Mouse (Mus musculus): ENCODE data around the gene Chchd6.

The Chchd6 gene

GRCm38 (mm10) chr6:89392213-89392612 is 203.2 kb downstream of the Chchd6 start:
- no peak for TF ChIP-seq GATA4 (IDR thresholded peaks at IDR 0.05; ENCODE audit: insufficient replicate concordance, low read length)

GRCm38 (mm10) chr6:89389771-89390170 is 205.7 kb downstream of the Chchd6 start:
- TF ChIP-seq GATA4 (IDR thresholded peaks at IDR 0.05; ENCODE audit: insufficient replicate concordance, low read length) = no peak

DNA sequence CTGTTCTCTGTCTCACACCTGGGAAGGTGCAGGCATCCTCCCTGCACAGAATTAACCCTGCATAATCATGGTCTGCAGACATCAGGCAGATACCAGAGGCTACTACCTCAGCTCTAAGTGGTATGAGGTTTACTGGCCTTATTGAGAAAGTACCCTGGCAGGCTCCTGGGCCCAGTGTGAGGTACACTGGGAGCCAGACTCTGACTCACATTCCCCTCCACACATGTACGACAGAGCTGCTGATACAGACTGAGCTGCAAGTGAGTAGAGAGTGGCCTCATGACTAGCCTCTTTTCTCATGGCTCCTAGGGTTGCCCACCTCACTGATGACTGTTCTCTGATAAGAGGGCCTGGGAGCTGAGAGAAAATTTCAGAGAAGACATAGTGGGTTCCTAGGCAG is 208.5 kb downstream of the Chchd6 start:
- no peak for TF ChIP-seq GATA4 (IDR thresholded peaks at IDR 0.05; ENCODE audit: insufficient replicate concordance, low read length)

DNA sequence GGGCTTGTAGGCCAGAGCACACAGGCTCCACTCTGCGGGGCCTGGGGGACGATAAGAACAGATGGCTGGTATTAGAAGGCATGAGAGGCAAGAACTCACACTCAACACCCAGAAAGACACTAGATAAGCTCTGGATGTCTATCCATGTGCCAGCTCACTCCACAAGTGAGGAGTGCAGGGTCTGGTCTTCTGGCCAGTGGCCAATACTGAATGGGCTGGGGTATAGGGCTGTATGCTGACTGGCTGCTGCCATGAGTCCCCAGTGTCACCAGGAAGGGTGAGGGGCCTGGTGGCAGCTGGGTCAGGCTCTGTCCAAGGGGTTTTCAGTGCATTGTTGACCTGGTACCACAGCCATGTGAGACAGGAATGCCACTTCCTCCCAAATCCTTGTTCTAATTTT is 210.8 kb downstream of the Chchd6 start:
- TF ChIP-seq GATA4 (IDR thresholded peaks at IDR 0.05; ENCODE audit: insufficient replicate concordance, low read length) = no peak

DNA sequence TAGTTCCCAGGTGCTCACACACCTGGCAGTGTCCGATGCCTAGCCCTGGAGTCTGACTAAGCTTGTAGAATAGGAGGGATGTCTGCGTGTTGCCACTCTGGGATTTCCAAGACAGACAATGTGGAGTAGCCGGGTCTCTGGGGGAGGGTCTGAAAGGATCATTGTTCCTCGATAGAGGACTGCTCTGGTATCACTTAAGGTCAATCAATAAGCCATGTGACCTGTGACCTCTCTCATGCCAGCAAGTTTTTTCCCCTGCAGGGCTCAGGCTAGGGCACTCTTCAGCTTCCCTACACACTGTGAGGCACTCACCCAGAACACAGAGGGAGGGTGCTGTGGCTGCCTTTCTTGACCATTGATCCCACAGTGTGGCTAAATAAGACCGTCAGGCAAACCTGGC is 213.6 kb downstream of the Chchd6 start:
- TF ChIP-seq GATA4 (IDR thresholded peaks at IDR 0.05; ENCODE audit: insufficient replicate concordance, low read length) = no peak

- TF ChIP-seq GATA4 (IDR thresholded peaks at IDR 0.05; ENCODE audit: insufficient replicate concordance, low read length) = no peak
Measured at GRCm38 (mm10) chr6:89381172-89381571, 214.3 kb downstream of the Chchd6 start.

DNA sequence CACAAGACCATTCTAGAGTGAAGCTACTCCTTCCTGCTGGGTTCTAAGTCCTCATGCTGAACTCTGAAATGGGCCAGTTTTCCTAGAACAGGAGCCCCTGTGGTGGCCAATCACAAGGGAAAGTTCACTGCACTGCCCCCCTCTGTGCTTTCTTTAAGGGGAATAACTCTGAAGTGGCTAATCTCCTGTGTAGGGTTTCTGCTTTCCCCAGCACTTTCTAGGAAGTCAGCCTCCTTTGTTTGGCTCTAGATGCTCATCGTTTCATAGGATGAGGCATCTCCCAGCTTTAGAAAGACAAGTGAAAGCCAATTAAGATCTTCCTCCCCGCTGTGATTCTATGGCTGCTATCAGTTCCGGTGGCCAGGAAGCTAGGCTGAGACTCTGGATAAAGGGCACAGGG is 214.7 kb downstream of the Chchd6 start:
- no peak for TF ChIP-seq GATA4 (IDR thresholded peaks at IDR 0.05; ENCODE audit: insufficient replicate concordance, low read length)

- no peak for TF ChIP-seq GATA4 (IDR thresholded peaks at IDR 0.05; ENCODE audit: insufficient replicate concordance, low read length)
Measured at GRCm38 (mm10) chr6:89378264-89378663, 217.2 kb downstream of the Chchd6 start.

DNA sequence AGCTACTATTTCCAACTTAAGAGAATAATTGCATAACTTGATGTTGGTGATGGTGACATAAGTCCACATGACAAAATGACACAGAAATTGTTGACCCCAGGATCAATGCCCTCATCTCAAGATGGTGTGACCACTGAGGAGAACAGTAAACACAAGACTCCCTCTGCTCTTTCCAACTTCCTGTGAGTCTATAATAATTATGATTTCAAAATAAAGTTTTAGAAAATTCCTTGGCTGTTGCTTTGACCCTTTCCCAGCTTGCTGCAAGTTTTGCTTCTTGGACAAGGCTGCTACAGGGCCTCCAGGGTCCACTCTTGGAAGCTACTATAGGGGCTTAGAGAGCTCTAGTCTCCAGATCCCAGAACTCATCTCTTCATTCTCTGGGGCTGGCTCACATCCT is 226.6 kb downstream of the Chchd6 start:
- no peak for TF ChIP-seq GATA4 (IDR thresholded peaks at IDR 0.05; ENCODE audit: insufficient replicate concordance, low read length)

DNA sequence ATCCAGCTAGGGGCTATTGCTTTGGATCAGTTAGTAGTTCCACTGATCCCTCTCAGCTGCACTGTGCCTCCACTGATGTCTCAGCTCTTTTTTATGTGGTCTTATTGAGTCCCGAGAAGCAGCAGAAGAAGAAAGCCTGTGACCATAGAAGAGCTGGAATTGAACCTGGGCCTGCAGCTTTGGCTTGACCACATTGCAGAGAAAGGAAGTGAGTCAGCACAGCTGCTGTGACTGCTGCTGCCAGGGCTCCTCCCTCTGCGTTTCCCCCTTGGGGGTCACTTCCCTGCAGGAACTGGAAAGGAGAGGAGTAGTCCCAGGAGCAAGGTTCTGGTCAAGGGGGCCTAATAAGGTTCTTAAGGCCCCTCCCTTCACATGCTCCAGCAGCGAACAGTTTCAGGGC is 231.1 kb downstream of the Chchd6 start:
- TF ChIP-seq GATA4 (IDR thresholded peaks at IDR 0.05; ENCODE audit: insufficient replicate concordance, low read length) = no peak

- no peak for TF ChIP-seq GATA4 (IDR thresholded peaks at IDR 0.05; ENCODE audit: insufficient replicate concordance, low read length)
Measured at GRCm38 (mm10) chr6:89363107-89363451, 232.4 kb downstream of the Chchd6 start.

DNA sequence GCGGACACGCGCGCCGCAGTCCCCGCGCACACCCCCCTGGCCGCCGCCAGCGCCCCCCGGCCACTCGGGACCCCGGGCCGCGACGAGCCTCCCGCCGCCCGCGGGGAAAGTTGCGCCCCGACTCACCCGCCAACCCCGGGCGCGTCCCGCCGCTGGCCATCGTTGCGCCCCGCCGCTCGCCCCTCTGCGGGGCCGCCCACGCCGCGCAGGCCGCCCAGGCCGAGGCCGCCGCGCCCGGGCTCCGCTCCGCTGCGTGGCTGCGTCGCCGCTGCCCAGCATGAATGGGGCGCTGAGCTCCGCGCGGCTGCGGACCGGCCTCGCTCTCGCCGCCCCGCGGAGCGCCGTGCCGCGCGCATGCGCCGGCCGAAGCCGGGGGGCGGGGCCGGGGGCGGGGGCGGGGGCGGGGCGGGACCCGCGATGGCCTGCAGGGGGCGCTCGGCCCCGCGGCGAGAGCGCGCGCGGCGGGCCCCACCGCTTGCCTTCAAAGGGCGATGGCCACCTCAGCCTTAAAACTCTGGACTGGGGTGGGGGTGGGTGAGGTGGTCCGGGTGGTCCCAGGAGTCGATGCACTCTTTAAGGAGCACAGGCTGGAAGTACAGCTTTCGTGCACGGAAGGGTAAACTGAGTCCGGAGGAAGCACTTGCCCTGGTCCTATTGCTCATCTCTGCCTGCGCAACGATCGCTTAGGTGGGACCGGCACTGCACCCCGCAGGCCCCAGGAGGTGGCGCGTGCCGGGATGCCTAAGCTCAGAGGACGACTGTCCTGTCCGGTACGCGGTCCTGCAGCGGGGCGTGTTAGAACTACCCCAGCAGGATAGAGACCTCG is 233.0 kb downstream of the Chchd6 start, which contains the start of gene Plxna1:
Gene Plxna1, minus strand, starts transcription at position 340 of the 826 bp plus-strand sequence.
- TF ChIP-seq GATA4 (IDR thresholded peaks at IDR 0.05; ENCODE audit: insufficient replicate concordance, low read length) = no peak

- no peak for TF ChIP-seq GATA4 (IDR thresholded peaks at IDR 0.05; ENCODE audit: insufficient replicate concordance, low read length)
Measured at GRCm38 (mm10) chr6:89361418-89362280, 233.8 kb downstream of the Chchd6 start.

GRCm38 (mm10) chr6:89360709-89361417 is 234.6 kb downstream of the Chchd6 start:
- no peak for TF ChIP-seq GATA4 (IDR thresholded peaks at IDR 0.05; ENCODE audit: insufficient replicate concordance, low read length)
